Mouse (Mus musculus) heart, embryonic 11.5 days (tissue): Measurements from ENCODE around the gene Nrap. TPM values are rescaled to one million over a fixed set of nuclear protein-coding genes. Genes with fewer than 3 reads are reported as not detected.
A peak's percentile ranks its signal among the peaks of the same experiment; 100 is the strongest.
"Not testable (repeated sequence)": the region's sequence is repeated elsewhere in the genome, so short reads cannot be mapped to it uniquely, and the experiment has no call there.

ENCODE experiments used
- ATAC-seq: fragments of 200-750 bp; cut with Nextera tagmentation; replicated peaks from 2 replicates; pipeline ENCODE4 v1.8.0; 2017; ENCODE audit warnings: moderate library complexity; ENCODE audit not compliant: insufficient number of reproducible peaks, low FRiP score, low TSS enrichment
- H3K27ac ChIP-seq: fragments of 300-500 bp; sonication (generic); 2 replicates; pipeline ENCODE4 v1.5.1; 2014; ENCODE audit warnings: mild to moderate bottlenecking, low read depth, low read length
- H3K27me3 ChIP-seq: fragments of 300-500 bp; sonication (generic); 2 replicates; pipeline ENCODE4 v1.6.1; 2014; ENCODE audit warnings: mild to moderate bottlenecking, low read length, mixed read lengths; ENCODE audit not compliant: control insufficient read depth, insufficient read depth
- H3K36me3 ChIP-seq: fragments of 300-500 bp; sonication (generic); 2 replicates; pipeline ENCODE4 v1.6.1; 2014; ENCODE audit warnings: mild to moderate bottlenecking, low read length, moderate library complexity, mixed read lengths; ENCODE audit not compliant: control insufficient read depth, insufficient read depth
- H3K4me1 ChIP-seq: fragments of 300-500 bp; sonication (generic); 2 replicates; pipeline ENCODE4 v1.6.1; 2014; ENCODE audit warnings: low read length; ENCODE audit not compliant: control insufficient read depth, insufficient read depth
- H3K4me2 ChIP-seq: fragments of 300-500 bp; sonication (generic); 2 replicates; pipeline ENCODE4 v1.6.1; 2014; ENCODE audit warnings: mild to moderate bottlenecking, moderate library complexity
- H3K4me3 ChIP-seq: fragments of 300-500 bp; sonication (generic); 2 replicates; pipeline ENCODE4 v1.5.1; 2014; ENCODE audit warnings: low read depth, low read length
- H3K9ac ChIP-seq: fragments of 300-500 bp; sonication (generic); 2 replicates; pipeline ENCODE4 v1.6.1; 2014; ENCODE audit warnings: mild to moderate bottlenecking, low read depth, low read length, moderate library complexity
- H3K9me3 ChIP-seq: fragments of 300-500 bp; sonication (generic); replicated peaks from 2 replicates; pipeline ENCODE4 v1.6.1; 2016; ENCODE audit warnings: low read length; ENCODE audit not compliant: control insufficient read depth
- WGBS: fragments of 180-500 bp; shearing (Covaris S2); extraction: QIAGEN DNeasy Blood & Tissue Kit; methylation state at CpG from one replicate; pipeline ENCODE4 v1.1.7; 2014; ENCODE audit not compliant: insufficient replicate concordance; 5-methylcytosine and 5-hydroxymethylcytosine counted together
- polyA plus RNA-seq: library from polyadenylated mRNA; unstranded; fragments of >200 nt; fragmentation: Nextera tagmentation; extraction: Ambion mirVana; gene quantifications from 2 replicates; pipeline ENCODE4 v1.2.1, GENCODE M21; 2014

Gene Nrap
- polyA plus RNA-seq, 1 experiment from 2014 or later, result 9.2 TPM

DNA sequence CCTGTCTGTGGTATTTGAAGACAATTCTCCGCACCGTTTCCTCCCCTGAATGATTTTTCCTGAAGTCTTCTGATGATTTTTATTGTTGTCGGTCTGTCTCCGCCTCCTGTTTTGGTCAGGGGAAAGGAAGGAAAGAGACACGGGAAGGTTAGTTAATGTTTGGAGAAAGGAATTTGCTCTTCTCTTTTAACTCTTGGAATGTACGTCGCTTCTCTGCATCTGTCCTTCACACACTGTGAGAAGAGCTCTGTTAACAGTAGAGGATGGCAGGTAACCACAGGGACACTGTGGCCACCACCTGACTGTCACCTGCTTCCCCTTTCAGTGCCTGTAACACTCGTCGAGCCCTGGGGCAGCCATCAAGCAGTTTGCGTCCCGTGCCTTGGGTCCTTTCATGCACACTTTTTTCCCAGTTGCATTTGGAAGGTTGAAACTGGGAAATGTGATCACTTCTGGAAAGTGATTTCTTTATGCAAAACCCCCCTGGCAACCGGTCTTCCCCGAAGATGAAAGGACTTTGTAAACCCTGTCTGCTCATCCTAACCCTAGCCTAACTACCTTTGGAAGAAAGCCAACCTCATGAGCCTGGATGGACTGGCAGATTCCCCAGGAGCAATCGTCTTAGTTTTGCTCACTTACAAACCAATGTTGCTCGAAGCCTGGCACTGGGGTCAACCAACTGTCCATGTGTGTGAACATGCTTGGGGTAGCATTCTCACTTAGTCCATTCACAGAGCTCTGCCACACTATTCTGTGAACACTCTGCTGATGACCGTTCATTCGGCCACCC is 35.0 kb upstream of the Nrap start:
- Histone ChIP-seq H3K4me2 (no peak overlapping the region), H3K9me3 (no peaks in the 10 kb centered on the region), H3K9ac (no peak overlapping the region), H3K27me3 (no peaks in the 10 kb centered on the region), H3K27ac (0 out of 2 replicates have a peak overlapping the region, but pooled peaks have one; percentile 77), H3K4me3 (no peak overlapping the region), H3K36me3 (no peaks in the 10 kb centered on the region), H3K4me1 (peaks cover 7% of the 10 kb centered on the region; the same call in 1 of the 2 replicates)
- no peak for ATAC-seq
- WGBS, result 76% methylated on average over 17 of the region's 17 CpGs

DNA sequence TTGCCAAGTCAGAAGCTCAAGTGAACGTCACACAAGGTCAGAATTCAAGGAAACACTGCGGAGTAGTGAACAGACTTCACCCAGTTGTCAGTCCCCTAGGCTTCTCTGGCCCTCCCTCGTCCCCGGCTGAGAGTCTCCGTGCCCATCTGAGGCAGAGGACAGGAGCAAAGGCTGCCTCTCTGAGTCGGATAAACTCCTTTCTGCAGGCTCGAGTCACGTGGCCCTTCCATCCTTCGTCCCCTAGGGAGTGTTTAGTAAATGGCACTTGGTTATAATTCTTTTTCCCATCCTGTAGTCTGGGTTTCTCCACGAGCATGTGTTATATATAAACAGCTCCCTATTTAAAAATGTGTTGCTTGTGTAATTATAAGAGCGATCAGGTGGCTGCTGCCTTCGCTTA is 33.5 kb upstream of the Nrap start:
- Histone ChIP-seq H3K4me1 (peaks cover 7% of the 10 kb centered on the region; the same call in 1 of the 2 replicates), H3K36me3 (no peaks in the 10 kb centered on the region), H3K27me3 (no peaks in the 10 kb centered on the region), H3K4me3 (no peak overlapping the region), H3K9me3 (no peaks in the 10 kb centered on the region), H3K27ac (no peak overlapping the region), H3K4me2 (no peak overlapping the region), H3K9ac (no peak overlapping the region)
- 76% methylated on average over 12 of the region's 12 CpGs for WGBS
- ATAC-seq, result no peak

DNA sequence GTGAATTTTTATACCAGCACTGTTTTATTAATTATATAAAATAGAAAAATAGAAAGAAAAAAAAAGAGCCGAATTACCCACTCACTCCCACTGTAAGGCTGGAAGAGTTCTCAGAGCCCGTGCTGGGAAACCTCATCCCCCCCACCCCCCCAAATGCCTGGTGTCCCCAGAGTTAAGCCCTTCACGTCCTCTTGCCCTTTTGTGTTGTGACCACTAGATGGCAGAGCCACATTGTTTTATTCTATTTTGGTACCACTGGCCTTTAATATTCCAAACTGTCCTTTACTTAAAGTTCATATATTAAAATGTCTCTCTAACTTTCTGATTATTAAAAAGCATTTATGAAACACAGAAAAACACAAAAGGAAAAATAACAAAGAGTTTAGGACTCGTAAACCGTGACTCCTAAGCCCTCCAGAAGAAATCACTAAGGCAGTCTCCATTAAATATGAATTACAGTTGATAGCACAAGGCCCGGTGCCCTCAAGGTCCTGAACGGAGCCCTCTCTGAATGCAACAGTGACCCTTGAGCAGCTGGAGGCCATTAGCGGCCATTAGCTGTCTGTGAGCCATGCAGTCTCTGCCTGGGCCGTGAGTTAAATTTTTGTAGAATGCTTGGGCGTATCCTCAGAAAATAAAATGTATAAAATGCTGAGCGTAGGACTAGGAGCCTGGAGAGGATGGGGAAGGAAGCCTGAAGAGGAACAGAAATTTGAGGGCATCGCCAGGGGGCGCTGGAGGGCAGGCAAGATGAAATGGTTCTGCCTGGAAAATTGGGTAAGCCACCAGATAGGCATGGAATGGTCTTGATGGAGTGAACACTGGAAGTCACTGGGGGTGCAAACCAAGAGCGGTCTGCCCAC is 32.9 kb upstream of the Nrap start:
- H3K36me3 ChIP-seq, result no peaks in the 10 kb centered on the region
- no peak overlapping the region for H3K9ac ChIP-seq
- no peaks in the 10 kb centered on the region for H3K27me3 ChIP-seq
- no peak overlapping the region; the same call in 1 of the 2 replicates for H3K4me2 ChIP-seq
- no peaks in the 10 kb centered on the region for H3K9me3 ChIP-seq
- 39% methylated on average over 14 of the region's 14 CpGs for WGBS
- ATAC-seq, result no peak
- H3K4me3 ChIP-seq, result no peak overlapping the region
- no peak overlapping the region for H3K27ac ChIP-seq
- peaks cover 7% of the 10 kb centered on the region; the same call in 1 of the 2 replicates for H3K4me1 ChIP-seq

DNA sequence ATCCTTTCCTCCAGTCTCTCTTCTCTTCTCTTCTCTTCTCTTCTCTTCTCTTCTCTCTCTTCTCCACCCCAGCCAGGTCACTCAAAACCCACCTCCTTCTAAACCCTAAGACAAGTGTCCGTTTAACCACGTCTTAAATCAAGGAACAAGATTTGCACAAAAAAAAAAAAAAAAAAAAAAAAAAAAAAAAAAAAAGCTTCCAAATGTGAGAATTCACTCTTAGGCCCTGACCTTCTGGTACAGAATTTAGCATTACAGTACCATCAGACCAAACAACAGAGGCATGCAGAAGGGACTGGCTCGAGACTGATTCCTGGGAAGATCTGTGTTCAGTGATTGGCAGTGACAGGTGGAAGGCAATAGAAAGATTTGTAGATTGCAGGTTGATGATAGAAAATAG is 30.5 kb upstream of the Nrap start:
- Histone ChIP-seq H3K4me2 (no peak overlapping the region), H3K4me3 (no peak overlapping the region), H3K9me3 (no peaks in the 10 kb centered on the region), H3K9ac (no peak overlapping the region), H3K27me3 (no peaks in the 10 kb centered on the region), H3K27ac (no peak overlapping the region), H3K36me3 (no peaks in the 10 kb centered on the region), H3K4me1 (no peaks in the 10 kb centered on the region)
- no peak for ATAC-seq
- WGBS, result 90% methylated on average over 3 of the region's 3 CpGs

DNA sequence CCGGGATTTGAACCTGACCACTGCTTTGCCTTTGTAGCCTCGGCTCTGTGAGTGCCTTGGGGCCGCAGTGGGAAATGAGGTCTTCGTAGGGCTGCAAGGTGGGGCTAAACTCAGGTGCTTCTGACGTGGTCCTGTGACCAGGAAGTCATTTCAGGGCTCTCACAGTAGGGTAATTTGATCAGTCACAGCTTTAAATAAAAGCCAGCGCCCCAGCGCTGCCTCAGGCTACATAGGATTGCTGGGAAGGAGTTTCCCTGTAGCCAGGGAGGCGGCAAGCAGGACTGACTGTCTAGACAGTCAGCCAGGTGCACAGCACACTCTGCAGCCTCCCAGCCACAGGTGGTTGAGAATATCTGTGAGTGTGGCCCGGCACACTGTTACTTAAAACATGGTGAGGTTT is 29.6 kb upstream of the Nrap start:
- H3K4me3 ChIP-seq, result no peak overlapping the region
- no peak overlapping the region for H3K4me2 ChIP-seq
- no peaks in the 10 kb centered on the region for H3K4me1 ChIP-seq
- 62% methylated on average over 9 of the region's 9 CpGs for WGBS
- H3K36me3 ChIP-seq, result no peaks in the 10 kb centered on the region
- H3K27ac ChIP-seq, result no peak overlapping the region
- no peaks in the 10 kb centered on the region for H3K27me3 ChIP-seq
- H3K9ac ChIP-seq, result no peak overlapping the region
- no peak for ATAC-seq
- H3K9me3 ChIP-seq, result no peaks in the 10 kb centered on the region

DNA sequence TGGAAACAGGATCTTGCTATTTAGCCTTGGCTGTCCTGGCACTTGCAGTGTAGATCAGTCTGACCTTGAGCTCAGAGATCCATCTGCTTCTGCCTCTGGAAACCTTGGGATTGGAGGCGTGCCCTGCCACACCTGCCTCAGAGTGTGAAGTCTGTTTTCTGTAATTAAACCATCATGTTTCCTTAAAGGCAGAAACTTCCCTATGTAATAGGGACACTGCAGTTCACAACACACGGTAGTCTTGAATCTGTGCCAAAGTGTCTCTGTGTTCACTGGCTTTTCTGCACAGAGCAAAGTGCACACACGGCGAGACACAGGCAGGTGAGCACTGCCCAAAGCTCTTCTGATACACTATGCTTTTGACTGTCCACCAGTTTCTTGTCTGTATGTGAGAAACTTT is 28.6 kb upstream of the Nrap start:
- no peak for ATAC-seq

DNA sequence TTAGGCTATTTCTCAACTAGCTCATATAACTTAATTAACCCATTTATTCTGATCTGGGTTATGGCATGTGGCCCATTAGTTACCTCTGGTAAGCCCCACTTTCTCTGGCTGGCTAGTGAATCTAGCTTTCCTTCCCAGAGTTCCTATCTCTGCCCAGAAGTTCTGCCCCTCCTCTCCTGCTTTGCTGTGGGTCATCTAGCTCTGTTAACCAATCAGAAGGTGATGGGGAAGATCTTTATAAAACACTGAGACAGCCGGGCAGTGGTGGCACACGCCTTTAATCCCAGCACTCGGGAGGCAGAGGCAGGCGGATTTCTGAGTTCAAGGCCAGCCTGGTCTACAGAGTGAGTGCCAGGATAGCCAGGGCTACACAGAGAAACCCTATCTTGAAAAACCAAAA is 20.0 kb upstream of the Nrap start:
- not testable (repeated sequence) for H3K4me3 ChIP-seq, H3K4me2 ChIP-seq, H3K9ac ChIP-seq, H3K36me3 ChIP-seq, H3K27ac ChIP-seq, H3K9me3 ChIP-seq, ATAC-seq, H3K27me3 ChIP-seq, H3K4me1 ChIP-seq
- WGBS, result 89% methylated on average over 4 of the region's 4 CpGs

More for the DNA sequence above, 28.6 kb upstream of the Nrap start:
- H3K4me2 ChIP-seq, result no peak overlapping the region
- H3K36me3 ChIP-seq, result no peaks in the 10 kb centered on the region
- 88% methylated on average over 4 of the region's 4 CpGs for WGBS
- H3K27ac ChIP-seq, result no peak overlapping the region
- H3K4me1 ChIP-seq, result no peaks in the 10 kb centered on the region
- no peaks in the 10 kb centered on the region for H3K27me3 ChIP-seq
- no peak overlapping the region for H3K9ac ChIP-seq
- no peaks in the 10 kb centered on the region for H3K9me3 ChIP-seq
- no peak overlapping the region for H3K4me3 ChIP-seq

DNA sequence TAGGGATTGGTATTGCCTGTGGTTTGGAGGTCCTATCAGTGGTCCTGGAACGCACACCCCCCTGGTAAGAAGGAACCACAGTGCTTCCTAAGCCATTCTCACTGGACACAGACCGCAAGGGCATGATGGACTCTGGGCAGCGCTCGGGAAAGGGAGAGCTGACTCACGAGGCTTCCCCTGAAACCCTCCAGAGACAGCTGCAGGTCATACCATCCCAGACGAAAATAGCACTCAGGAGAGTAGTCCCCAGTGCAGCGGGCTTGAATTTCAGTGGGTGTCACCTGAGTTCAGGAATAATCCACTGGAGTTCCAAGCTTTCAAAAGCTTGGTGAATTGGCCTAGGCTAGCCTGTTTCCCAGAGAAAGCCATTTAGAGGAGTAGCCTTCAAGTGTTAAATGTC is 16.7 kb upstream of the Nrap start:
- no peaks in the 10 kb centered on the region for H3K9me3 ChIP-seq
- no peak overlapping the region for H3K27ac ChIP-seq
- no peak overlapping the region for H3K4me3 ChIP-seq
- H3K9ac ChIP-seq, result no peak overlapping the region
- peaks cover 10% of the 10 kb centered on the region; the same call in 1 of the 2 replicates for H3K36me3 ChIP-seq
- no peaks in the 10 kb centered on the region for H3K4me1 ChIP-seq
- H3K27me3 ChIP-seq, result no peaks in the 10 kb centered on the region
- H3K4me2 ChIP-seq, result no peak overlapping the region
- 59% methylated on average over 7 of the region's 7 CpGs for WGBS
- no peak for ATAC-seq
